Mouse (Mus musculus) lung, adult 2 months (tissue): ENCODE results near the gene Naa80.

Experiments
- CTCF ChIP-seq: fragments of 200-500 bp; IDR thresholded peaks from 2 replicates; pipeline ENCODE4 v1.5.1; 2011; ENCODE audit warnings: mild to moderate bottlenecking, low read length, control low read depth; ENCODE audit not compliant: insufficient read depth
- POLR2A ChIP-seq: fragments of 200-500 bp; IDR thresholded peaks from 2 replicates; pipeline ENCODE4 v1.6.1; 2011; ENCODE audit warnings: low read depth, mild to moderate bottlenecking, control low read depth, low read length, borderline replicate concordance; ENCODE audit errors: extremely low read depth

DNA sequence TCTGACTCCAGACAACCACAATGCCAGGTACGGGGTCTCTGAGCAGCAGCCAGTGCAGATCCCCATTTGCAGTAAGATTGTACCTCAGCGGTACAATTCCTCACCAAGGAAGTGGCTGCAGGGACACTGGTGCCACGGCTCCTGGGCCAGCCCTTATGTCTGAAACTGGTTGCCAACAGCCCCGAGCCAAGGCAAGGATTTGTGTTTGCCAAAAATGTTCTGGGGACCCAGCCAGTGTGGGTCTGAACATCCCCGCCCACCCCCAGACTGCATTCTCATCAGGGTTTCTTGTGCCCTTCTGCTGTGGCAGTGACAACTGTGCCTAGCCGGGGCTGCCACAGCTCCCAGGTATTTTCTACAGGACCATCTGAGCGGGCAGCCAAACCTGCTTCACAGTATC, 40.5 kb upstream of the Naa80 start:
- no peak for TF ChIP-seq CTCF
- no peak for TF ChIP-seq POLR2A
